Mouse (Mus musculus): Measurements from ENCODE around the gene Usp47. TPM values are rescaled to one million over a fixed set of nuclear protein-coding genes. Genes with fewer than 3 reads are reported as not detected.
"Not testable (repeated sequence)": the region's sequence is repeated elsewhere in the genome, so short reads cannot be mapped to it uniquely, and the experiment has no call there.

Gene Usp47
- total RNA-seq, 1 experiment from 2014 or later: 63.0 TPM

GRCm38 (mm10) chr7:112040271-112040670, 17.0 kb downstream of the Usp47 start:
- no peak for DNase-seq

- no peak for DNase-seq
Measured at GRCm38 (mm10) chr7:112042758-112043157, 19.5 kb downstream of the Usp47 start.

DNA sequence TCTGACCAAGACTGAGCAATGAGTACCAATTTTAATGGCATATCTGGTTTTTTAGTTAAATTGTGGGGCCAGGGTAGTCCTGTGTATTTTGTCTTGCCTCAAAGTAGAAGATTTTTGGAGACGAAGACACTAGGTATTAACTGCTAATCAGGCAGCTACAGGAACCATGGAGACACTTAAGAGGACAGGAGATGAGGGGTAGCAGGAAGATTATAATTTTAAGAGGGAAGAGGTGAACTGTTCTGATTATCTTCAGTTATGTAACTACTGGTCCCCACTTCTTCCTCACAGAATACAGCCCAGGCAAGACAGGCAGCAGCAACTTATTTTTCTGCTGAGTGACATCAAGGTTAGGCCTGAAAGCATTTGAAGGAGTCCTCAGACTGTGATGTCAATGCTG, 21.9 kb downstream of the Usp47 start:
- DNase-seq: no peak

DNA sequence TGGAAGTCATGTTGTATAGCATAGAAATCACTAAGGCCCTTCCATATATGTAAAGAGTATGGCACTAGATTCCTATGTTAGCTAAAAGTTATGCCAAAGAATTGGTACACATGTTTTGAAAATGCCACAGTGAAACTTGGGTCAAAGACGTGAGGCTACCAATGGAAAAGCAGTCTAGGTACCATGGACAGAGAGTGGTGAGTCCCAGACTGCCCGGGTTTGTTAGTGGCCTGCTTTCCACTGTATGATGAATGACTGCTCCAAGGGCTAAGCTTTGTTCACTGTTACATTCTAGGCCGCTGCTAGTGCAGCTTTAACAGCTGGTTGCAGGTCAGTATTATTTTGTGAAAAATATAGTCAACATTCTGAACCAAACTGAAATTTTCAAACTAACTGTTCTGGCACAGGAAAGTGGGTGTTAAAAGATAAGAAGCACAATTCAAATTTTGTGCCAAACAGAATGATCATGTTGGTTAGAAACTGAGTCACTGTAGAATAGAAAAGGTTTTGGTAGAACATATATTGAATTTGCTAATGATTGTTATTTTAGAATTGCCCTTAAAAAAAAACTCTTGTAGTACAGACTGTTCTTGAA, 22.6 kb downstream of the Usp47 start:
- DNase-seq: peak; percentile 31

GRCm38 (mm10) chr7:112048643-112049042, 25.3 kb downstream of the Usp47 start:
- DNase-seq: no peak

- no peak for DNase-seq
Measured at GRCm38 (mm10) chr7:112053667-112054066, 30.4 kb downstream of the Usp47 start.

DNA sequence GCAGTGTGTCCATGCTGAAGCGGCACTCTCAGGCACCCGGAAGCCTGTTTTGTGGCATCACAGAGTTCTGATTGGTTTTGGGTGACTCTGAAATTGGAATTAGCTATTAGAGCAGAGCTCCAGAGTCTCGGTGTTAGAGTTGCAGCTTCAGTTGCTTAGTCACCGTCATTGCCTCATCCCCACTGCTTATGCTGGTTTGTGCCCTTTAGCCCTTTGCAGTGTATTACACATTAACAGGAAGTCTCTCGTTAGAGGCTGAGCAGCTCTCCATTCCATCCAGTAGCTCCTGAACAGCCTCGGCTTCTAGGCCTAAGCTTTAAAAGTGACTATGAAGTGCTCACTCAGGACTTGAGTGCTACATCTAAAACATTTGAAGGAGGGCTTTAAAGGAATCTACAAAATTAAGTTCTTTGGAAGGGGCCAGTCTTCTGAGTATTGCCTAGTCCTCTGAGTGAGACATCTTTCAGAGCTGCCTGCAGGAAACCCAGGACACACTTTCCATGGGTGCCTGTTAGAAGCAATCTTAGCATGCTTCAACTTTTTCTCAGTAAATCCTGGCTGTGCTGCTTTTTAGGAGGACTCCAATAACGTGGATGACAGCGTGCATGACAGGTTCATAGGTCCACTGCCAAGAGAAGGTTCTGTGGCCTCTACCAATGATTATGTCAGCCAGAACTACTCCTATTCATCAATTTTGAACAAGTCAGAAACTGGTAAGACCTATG, 32.8 kb downstream of the Usp47 start:
- peak; percentile 19 for DNase-seq

DNA sequence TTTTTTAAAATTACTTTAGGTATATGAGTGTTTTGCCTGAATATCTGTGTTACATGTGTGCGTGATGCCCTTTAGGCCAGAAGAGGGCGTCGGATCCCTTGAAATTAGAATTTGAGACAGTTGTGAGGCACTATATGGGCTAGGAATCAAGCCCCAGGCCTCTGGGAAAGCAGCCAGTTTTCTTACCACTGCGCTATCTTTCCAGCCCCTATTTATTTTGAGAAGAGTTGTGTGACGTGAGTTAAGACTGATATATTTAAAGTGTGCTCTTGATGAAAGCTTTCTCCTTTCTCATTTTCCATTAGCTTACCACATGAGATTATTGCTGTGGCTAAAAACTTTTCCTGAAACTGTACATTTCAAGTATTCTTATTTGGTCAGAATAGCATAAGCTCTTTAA, 51.6 kb downstream of the Usp47 start:
- DNase-seq: no peak

DNA sequence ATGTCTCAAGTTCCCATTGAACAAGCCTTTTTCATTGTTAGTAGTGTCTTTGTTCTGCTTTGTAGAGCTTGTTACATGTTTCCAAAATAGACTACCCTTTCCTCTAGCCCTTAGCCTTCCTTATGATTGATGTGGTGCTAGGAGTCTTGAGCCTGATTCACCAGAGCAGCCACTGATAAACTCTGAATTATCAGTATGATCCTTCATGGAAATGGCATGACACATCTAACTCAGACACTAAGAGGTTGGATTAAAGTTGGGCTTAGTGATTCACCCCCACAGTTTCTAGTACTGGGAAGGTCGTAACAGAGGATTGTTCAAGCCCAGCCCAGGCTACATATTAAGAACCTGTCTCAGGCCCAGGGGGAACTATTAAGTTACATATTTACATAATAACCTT, 59.3 kb downstream of the Usp47 start:
- DNase-seq: peak; percentile 6

GRCm38 (mm10) chr7:112084222-112084621, 60.9 kb downstream of the Usp47 start:
- no peak for DNase-seq

GRCm38 (mm10) chr7:112085062-112085461, 61.8 kb downstream of the Usp47 start:
- DNase-seq: peak; percentile 93

DNA sequence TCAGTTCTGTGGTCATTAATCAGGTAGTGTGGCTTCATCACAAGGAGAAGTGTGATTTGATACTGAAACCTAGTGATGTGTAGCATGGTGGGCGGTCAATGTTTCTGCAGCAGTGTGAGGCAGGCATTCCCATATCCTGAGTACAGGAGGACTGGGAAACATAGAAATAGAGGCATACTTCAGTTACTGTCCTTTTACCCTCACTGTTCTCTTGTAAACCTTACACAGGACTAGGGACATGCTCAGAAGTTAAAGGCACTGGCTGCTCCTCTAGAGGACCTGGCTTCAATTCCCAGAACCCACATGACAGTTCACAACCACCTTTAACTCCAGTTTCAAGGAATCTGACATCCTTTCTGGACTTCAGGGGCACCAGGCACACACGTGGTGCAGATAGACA, 62.9 kb downstream of the Usp47 start:
- no peak for DNase-seq

GRCm38 (mm10) chr7:112094923-112095322, 71.6 kb downstream of the Usp47 start:
- not testable (repeated sequence) for DNase-seq

GRCm38 (mm10) chr7:112100887-112101286, 77.6 kb downstream of the Usp47 start:
- no peak for DNase-seq

DNA sequence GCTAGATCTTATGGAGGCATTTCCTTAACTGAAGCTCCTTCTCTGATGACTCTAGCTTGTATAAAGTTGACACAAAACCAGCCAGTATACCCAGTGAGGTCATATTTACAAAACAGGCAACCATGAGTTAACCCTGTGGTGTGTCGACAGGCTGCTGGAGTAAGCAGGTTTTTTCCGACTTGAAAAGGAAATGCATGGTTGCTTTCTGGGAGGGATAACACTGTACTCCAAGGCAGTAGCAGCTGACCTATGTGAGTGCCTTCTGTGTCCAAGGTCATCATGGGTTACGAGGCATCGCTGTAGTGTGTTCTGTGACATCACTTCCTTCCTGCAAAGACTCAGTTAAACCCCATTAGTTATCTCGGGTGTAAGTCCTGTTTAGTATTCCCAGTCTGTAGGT, 79.6 kb downstream of the Usp47 start:
- DNase-seq: no peak

DNA sequence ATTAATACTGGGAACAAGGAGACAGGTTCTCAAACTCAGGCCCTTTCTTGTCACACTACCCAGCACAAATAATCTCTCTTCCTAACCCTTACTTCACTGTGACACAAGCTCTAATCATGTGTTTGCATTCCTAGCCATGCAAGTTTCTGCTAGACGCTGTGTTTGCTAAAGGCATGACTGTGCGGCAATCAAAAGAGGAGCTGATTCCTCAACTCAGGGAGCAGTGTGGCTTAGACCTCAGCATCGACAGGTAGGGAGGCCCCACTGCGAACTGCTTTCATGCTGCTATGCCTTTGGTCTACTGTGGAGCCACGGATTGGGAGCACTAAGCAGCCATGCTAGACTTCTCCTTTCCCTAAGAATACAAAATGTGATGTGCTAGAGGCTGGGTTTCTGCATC, 80.5 kb downstream of the Usp47 start:
- no peak for DNase-seq

- DNase-seq: no peak
Measured at GRCm38 (mm10) chr7:112108757-112109156, 85.5 kb downstream of the Usp47 start.

DNA sequence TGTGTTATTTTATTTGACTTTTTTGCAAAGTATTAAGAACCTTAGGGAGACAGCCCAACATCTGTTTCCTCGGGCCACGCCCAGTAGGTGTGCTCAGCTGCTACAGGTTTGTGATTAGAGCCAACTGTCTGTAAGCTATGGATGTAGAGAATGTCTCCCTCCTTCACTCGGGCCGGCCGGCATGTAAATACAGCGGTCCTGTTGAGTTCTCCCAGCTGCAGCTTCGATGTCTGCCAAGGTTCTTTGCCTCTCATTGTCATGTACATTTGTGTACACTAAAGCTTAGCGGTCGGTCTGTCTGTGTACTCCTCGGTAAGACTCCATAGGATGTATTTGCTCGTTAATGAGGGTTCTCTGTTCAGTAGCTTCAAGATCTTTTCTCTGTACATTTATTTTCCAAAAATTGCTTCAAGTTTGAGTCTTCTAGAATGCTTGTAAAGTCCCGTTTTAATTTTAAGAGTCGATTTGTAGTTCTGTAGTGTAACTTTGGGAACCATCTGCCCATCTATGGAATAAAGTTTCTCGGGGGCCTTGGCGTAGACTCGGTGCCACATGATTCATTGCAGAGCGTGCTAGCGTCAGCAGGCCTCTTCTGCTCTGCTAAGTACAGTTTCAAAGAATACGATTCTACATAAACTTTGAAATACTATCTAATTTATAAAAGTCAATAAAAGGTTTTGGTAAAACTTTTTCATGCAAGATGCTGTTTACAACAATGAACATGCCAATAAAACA, 87.5 kb downstream of the Usp47 start:
- no peak for DNase-seq

DNA sequence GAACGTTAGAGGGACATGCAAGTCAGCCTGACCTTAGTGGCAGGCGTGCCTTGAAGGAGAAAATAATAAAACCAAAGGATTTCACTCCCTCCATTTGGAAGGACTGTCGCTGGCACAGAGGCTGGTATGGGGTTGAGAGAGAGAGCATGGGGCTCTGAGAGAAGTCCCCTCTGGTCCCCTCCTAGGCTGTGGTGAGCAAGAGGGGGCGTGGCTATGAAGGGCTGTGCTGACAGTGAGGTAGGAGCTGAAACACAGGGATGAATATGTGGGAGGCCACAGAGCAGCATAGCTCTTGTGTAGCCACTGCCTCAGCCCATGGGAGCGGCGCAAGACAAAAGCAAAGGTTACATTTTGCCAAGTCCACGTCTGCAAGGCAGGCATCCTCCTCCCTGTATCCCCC, 94.2 kb downstream of the Usp47 start:
- no peak for DNase-seq

DNA sequence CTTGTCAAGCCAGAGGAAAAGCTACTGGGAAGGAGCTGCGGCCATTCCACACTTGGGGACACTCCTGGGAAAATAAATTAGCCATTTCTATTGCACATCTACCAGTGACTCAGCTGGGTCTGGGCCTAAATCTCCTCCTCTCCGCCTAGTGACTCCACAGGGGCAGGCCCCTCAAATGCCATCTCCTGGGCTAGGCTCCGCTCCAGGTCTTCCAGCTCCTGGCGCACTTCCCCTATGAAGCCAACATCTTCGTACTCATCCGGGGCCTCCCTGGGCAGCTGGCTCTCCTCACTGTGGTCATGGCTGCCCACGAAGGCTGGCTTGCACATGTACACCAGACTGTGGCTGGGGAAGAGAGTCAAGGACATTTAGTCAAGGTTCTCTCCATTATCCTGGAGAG, 94.8 kb downstream of the Usp47 start:
- peak; percentile 54 for DNase-seq

GRCm38 (mm10) chr7:112119248-112119647, 95.9 kb downstream of the Usp47 start:
- DNase-seq: no peak

GRCm38 (mm10) chr7:112120861-112121810, 97.8 kb downstream of the Usp47 start:
- peak; percentile 38 for DNase-seq
